Mouse (Mus musculus): ENCODE measurements around the gene Lmbr1l.

Gene Lmbr1l

DNA sequence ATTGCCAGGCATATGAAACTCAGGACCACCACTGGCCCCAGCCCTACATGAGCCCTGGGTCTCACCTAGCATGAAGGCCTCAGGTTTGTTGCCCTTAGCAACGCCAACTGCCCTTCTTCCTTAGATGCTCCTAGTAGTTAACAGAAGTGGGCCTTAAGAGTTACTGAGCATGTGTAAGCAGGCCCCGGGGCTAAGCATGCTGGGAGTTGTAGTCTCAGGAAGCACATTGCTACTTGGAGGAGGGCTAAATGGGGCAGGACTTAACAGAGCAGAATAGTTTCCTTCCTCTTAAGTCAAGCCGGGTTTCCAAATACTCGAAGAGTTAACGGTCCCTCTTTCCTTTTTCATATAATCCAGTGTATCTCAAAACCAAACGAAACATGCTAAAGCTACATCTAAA lies 50.7 kb downstream of the Lmbr1l start:
- DNase-seq, result peak; percentile 63

GRCm38 (mm10) chr15:98866501-98866900 lies 51.5 kb downstream of the Lmbr1l start:
- DNase-seq, result no peak

GRCm38 (mm10) chr15:98865771-98866170 lies 52.3 kb downstream of the Lmbr1l start:
- no peak for DNase-seq

GRCm38 (mm10) chr15:98864951-98865350 lies 53.1 kb downstream of the Lmbr1l start:
- DNase-seq, result no peak

- DNase-seq, result no peak
Observed at GRCm38 (mm10) chr15:98863451-98863958, 54.5 kb downstream of the Lmbr1l start.

DNA sequence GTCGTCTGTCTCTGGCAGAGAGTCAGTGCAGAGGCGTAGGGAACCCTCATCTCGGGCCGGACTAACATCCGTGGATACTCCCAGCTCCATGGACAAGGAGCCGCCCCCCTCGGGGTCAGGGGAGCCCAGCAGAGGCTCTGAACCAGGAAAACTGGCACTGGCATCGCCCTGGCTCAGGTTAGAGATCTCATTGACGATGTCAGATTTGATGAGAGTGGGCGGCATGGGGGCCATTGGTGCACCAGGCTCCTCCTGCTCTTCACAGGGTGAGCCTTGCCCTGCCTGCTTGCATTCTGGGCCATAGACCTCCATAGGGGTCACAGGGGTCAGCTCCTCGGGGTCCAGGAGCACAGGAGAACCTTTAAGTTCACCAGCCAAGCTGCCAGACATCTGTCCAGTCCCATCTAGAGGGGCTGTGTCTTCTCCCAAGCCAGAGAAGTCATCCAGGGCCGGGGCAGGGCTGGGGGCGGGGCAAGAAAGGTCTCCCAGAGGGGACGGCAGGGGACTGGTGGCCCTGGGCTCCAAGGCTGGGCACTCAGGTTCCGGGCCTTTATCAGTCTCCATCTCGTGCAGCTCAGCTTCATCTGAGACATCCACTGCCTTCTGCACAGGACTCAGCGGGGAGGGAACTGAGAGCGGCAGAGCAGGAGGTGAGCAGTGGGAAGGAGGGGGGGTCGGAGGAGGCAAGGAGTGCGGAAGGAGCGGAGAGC lies 56.2 kb downstream of the Lmbr1l start:
- DNase-seq, result no peak

DNA sequence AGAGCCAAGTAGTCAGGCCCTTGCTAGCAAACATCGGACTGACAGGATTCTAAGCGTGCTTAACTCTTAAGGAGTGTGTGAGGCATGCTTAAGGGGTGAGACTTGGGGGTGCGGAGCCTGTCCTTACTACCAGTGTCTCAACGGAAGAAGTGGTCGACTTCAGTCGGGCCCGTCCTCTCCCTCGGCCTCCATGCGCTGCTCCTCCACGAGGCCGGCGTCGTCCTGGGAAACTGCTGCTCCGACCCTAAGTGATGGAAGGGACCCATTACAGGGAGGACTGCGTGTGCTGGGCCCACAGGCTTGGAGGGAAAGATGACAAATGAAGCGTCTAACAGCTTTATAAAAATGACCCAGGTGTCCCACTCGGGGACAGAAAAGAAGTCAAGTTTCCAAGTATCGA lies 57.1 kb downstream of the Lmbr1l start:
- DNase-seq, result no peak

GRCm38 (mm10) chr15:98859319-98860043 lies 58.5 kb downstream of the Lmbr1l start:
- no peak for DNase-seq

- no peak for DNase-seq
Observed at GRCm38 (mm10) chr15:98854214-98854613, 63.8 kb downstream of the Lmbr1l start.
